Mouse (Mus musculus): ENCODE data around the gene Stard9. TPM values are rescaled to one million over a fixed set of nuclear protein-coding genes. Genes with fewer than 3 reads are reported as not detected.

The Stard9 gene
- polyA plus RNA-seq, 1 experiment, result 17.9 TPM

DNA sequence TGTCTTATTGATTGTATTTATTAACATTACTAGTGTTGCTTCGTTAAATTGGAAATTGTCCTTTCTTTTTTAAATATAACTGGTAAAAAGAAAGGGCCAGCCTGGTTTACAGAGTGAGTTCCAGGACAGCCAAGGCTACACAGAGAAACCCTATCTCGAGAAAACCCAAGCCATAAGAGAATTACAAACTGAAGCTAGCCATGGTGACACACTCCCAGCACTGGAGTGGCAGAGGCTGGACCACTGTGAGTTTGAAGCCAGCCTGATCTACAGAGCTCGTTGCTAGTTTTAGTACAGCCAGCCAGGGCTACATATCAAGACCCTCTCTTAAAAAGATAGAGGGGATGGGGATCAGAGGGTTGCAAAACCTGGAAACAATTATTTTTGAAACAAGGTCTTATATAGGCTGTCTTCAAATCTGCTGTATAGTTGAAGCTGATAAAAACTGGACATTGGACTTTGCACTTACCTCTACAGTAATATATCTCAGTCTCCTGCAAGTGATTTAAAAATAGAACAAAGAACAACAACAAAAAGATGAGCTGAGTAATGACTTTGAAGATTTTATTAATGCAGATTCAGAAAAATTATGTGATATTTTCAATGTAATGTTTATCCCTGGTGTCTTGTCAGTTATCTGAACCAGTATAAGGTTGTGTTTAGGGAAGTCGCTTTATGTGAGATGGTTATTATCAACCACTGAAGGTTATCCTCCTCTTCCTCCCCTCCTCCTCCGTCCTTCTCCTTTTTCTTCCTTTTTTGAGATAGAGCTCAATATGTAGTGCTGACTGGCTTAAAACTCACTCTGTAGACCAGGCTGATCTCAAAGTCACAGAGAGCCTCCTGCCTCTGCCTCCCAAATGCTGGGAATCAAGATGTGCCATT is 12.4 kb upstream of the Stard9 start:
- TF ChIP-seq POLR2A (IDR thresholded peaks at IDR 0.05; ENCODE audit: borderline replicate concordance, insufficient read depth, low read length) (no peak), CTCF (IDR thresholded peaks at IDR 0.05; ENCODE audit: borderline replicate concordance, insufficient read depth, low read depth, low read length) (no peak)
- Histone ChIP-seq H3K27ac (ENCODE audit: insufficient read depth, low read length) (no peak overlapping the region), H3K4me3 (replicated peaks; ENCODE audit: insufficient read depth, low read depth, low read length) (no peak overlapping the region), H3K4me1 (ENCODE audit: control insufficient read depth, insufficient read depth, low read length) (no peaks in the 10 kb centered on the region), H3K27me3 (ENCODE audit: control insufficient read depth, insufficient read depth, low read length) (no peaks in the 10 kb centered on the region)
- 89% methylated on average over 5 of the region's 5 CpGs for WGBS
- no peak for DNase-seq

GRCm38 (mm10) chr2:120619538-120619937 is 9.4 kb upstream of the Stard9 start:
- Histone ChIP-seq H3K27me3 (ENCODE audit: control insufficient read depth, insufficient read depth, low read length) (no peaks in the 10 kb centered on the region), H3K4me1 (ENCODE audit: control insufficient read depth, insufficient read depth, low read length) (no peaks in the 10 kb centered on the region), H3K27ac (ENCODE audit: insufficient read depth, low read length) (no peak overlapping the region), H3K4me3 (replicated peaks; ENCODE audit: insufficient read depth, low read depth, low read length) (no peak overlapping the region)
- 97% methylated on average over 1 of the region's 1 CpGs for WGBS
- DNase-seq, result no peak
- TF ChIP-seq CTCF (IDR thresholded peaks at IDR 0.05; ENCODE audit: borderline replicate concordance, insufficient read depth, low read depth, low read length), result no peak
- no peak for TF ChIP-seq POLR2A (IDR thresholded peaks at IDR 0.05; ENCODE audit: borderline replicate concordance, insufficient read depth, low read length)

DNA sequence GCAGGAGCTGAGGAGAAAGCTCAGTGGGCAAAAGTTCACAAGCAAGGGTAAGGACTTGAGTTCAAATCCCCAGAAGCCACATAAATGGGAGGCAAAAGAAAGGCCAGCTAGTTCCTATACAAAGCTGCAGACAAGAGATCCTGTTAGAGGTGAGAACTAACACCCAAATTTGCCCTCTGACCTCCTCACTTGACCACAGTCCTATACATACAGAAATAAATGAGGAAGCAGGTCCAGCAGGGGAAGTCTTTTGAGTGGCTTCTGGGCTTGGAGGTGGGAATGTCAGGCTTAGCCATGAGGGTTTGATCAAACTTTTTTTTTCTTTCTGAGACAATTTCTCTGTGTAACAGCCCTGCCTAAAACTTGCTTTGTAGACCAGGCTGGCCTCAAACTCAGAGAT is 6.0 kb upstream of the Stard9 start:
- Histone ChIP-seq H3K4me1 (ENCODE audit: control insufficient read depth, insufficient read depth, low read length) (no peaks in the 10 kb centered on the region), H3K27ac (ENCODE audit: insufficient read depth, low read length) (no peak overlapping the region), H3K4me3 (replicated peaks; ENCODE audit: insufficient read depth, low read depth, low read length) (no peak overlapping the region), H3K27me3 (ENCODE audit: control insufficient read depth, insufficient read depth, low read length) (no peaks in the 10 kb centered on the region)
- no peak for TF ChIP-seq CTCF (IDR thresholded peaks at IDR 0.05; ENCODE audit: borderline replicate concordance, insufficient read depth, low read depth, low read length)
- TF ChIP-seq POLR2A (IDR thresholded peaks at IDR 0.05; ENCODE audit: borderline replicate concordance, insufficient read depth, low read length), result no peak
- DNase-seq, result no peak

DNA sequence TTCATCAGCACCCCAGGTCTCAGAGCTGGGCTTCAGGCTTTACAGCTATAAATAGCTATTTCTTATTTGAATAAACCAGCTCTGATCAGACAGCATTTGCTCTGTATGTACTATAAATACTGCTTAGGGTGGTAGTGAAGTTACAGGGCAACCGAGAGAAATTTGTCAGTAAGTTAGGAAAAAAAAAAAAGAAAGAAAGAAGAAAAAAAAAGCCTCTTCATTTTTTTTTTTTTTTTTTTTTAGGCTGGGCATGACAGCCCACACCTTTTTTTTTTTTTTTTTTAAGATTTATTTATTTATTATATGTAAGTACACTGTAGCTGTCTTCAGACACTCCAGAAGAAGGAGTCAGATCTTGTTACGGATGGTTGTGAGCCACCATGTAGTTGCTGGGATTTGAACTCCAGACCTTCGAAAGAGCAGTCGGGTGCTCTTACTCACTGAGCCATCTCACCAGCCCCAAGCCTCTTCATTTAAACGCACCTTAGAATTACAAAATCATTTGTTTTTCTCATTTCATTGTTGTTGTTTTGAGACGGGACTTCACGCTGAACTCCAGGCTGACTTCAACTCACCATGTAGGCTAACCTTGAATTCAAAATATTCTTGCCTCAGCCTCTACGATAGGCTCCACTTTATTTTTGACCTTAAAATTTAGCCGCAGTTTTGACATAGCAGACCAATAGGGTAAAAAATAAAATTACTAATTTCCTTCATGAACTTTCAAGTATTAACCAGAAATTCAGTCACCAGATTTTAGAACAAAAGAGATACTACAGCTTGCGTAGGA is 650 bp upstream of the Stard9 start:
- DNase-seq, result peak in 1 of 2 experiments; percentile 15
- Histone ChIP-seq H3K27me3 (ENCODE audit: control insufficient read depth, insufficient read depth, low read length) (no peaks in the 10 kb centered on the region), H3K4me3 (replicated peaks; ENCODE audit: insufficient read depth, low read depth, low read length) (peak overlapping the region; percentile 77), H3K27ac (ENCODE audit: insufficient read depth, low read length) (no peak overlapping the region), H3K4me1 (ENCODE audit: control insufficient read depth, insufficient read depth, low read length) (no peaks in the 10 kb centered on the region)
- TF ChIP-seq POLR2A (IDR thresholded peaks at IDR 0.05; ENCODE audit: borderline replicate concordance, insufficient read depth, low read length), result no peak
- TF ChIP-seq CTCF (IDR thresholded peaks at IDR 0.05; ENCODE audit: borderline replicate concordance, insufficient read depth, low read depth, low read length), result no peak
- WGBS, result 20% methylated on average over 10 of the region's 10 CpGs

GRCm38 (mm10) chr2:120630246-120630645 is 1.3 kb downstream of the Stard9 start:
- H3K4me3 ChIP-seq (replicated peaks; ENCODE audit: insufficient read depth, low read depth, low read length), result no peak overlapping the region
- no peak overlapping the region for H3K27ac ChIP-seq (ENCODE audit: insufficient read depth, low read length)
- TF ChIP-seq POLR2A (IDR thresholded peaks at IDR 0.05; ENCODE audit: borderline replicate concordance, insufficient read depth, low read length), result no peak
- no peak for TF ChIP-seq CTCF (IDR thresholded peaks at IDR 0.05; ENCODE audit: borderline replicate concordance, insufficient read depth, low read depth, low read length)

GRCm38 (mm10) chr2:120630655-120631054 is 1.7 kb downstream of the Stard9 start:
- no peak overlapping the region for H3K27ac ChIP-seq (ENCODE audit: insufficient read depth, low read length)
- DNase-seq, result no peak
- 44% methylated on average over 2 of the region's 2 CpGs for WGBS
- no peak overlapping the region for H3K4me3 ChIP-seq (replicated peaks; ENCODE audit: insufficient read depth, low read depth, low read length)
- TF ChIP-seq POLR2A (IDR thresholded peaks at IDR 0.05; ENCODE audit: borderline replicate concordance, insufficient read depth, low read length) (no peak), CTCF (IDR thresholded peaks at IDR 0.05; ENCODE audit: borderline replicate concordance, insufficient read depth, low read depth, low read length) (no peak)
- H3K4me1 ChIP-seq (ENCODE audit: control insufficient read depth, insufficient read depth, low read length), result no peaks in the 10 kb centered on the region
- no peaks in the 10 kb centered on the region for H3K27me3 ChIP-seq (ENCODE audit: control insufficient read depth, insufficient read depth, low read length)

More at GRCm38 (mm10) chr2:120630246-120630645, 1.3 kb downstream of the Stard9 start:
- Histone ChIP-seq H3K27me3 (ENCODE audit: control insufficient read depth, insufficient read depth, low read length) (no peaks in the 10 kb centered on the region), H3K4me1 (ENCODE audit: control insufficient read depth, insufficient read depth, low read length) (no peaks in the 10 kb centered on the region)
- 86% methylated on average over 2 of the region's 2 CpGs for WGBS
- no peak for DNase-seq

GRCm38 (mm10) chr2:120631521-120631920 is 2.6 kb downstream of the Stard9 start:
- H3K27me3 ChIP-seq (ENCODE audit: control insufficient read depth, insufficient read depth, low read length), result no peaks in the 10 kb centered on the region
- no peak for DNase-seq
- no peak overlapping the region for H3K27ac ChIP-seq (ENCODE audit: insufficient read depth, low read length)
- no peaks in the 10 kb centered on the region for H3K4me1 ChIP-seq (ENCODE audit: control insufficient read depth, insufficient read depth, low read length)
- TF ChIP-seq POLR2A (IDR thresholded peaks at IDR 0.05; ENCODE audit: borderline replicate concordance, insufficient read depth, low read length) (no peak), CTCF (IDR thresholded peaks at IDR 0.05; ENCODE audit: borderline replicate concordance, insufficient read depth, low read depth, low read length) (no peak)
- WGBS, result 87% methylated on average over 2 of the region's 2 CpGs
- no peak overlapping the region for H3K4me3 ChIP-seq (replicated peaks; ENCODE audit: insufficient read depth, low read depth, low read length)

Measured in cerebellum, adult 2 months (tissue).